ENCODE assay signal across 27 mouse cellular contexts in genomic region chr4:136256696-136257095, GRCm38 (mm10). TPM values are rescaled to one million over a fixed set of nuclear protein-coding genes. Genes with fewer than 3 reads are reported as not detected.
DNase-seq lines count a peak whose midpoint lies in the region; ATAC-seq and TF ChIP-seq lines count a peak whose summit lies in the region.
"Had no signal": no experiment of that assay in that cellular context is flagged by ENCODE, and none has a peak within 500 bp of the region (broad histone marks: within the 10 kb centered on the region; RNA-seq: fewer than 3 reads in every experiment).

No protein-coding gene starts in this region.

- no peaks in the 10 kb centered on the region for H3K9me3 ChIP-seq in liver, embryonic 14.5 days (ENCODE audit: control insufficient read depth, low read length)
- no peaks in the 10 kb centered on the region for H3K9me3 ChIP-seq in liver, embryonic 11.5 days (ENCODE audit: control insufficient read depth, low read length)
- no peaks in the 10 kb centered on the region for H3K9me3 ChIP-seq in neural tube, embryonic 11.5 days (ENCODE audit: control insufficient read depth, low read length)
- no peaks in the 10 kb centered on the region for H3K9me3 ChIP-seq in neural tube, embryonic 15.5 days (replicated peaks)
- H3K9me3 ChIP-seq: embryonic facial prominence, embryonic 12.5 days; embryonic facial prominence, embryonic 15.5 days; forebrain, embryonic 12.5 days; forebrain, embryonic 15.5 days; heart, embryonic 12.5 days; heart, embryonic 15.5 days; hindbrain, embryonic 10.5 days; hindbrain, embryonic 13.5 days had no signal

- H3K36me3 ChIP-seq in liver, embryonic 14.5 days (replicated peaks; ENCODE audit: control insufficient read depth, insufficient read depth, low read depth), result no peaks in the 10 kb centered on the region
- no peaks in the 10 kb centered on the region for H3K36me3 ChIP-seq in liver, embryonic 11.5 days (ENCODE audit: control insufficient read depth, insufficient read depth, low read length)
- no peaks in the 10 kb centered on the region for H3K36me3 ChIP-seq in neural tube, embryonic 11.5 days (ENCODE audit: control insufficient read depth, insufficient read depth, low read length)
- H3K36me3 ChIP-seq in neural tube, embryonic 15.5 days, result no peaks in the 10 kb centered on the region
- H3K36me3 ChIP-seq: embryonic facial prominence, embryonic 12.5 days; embryonic facial prominence, embryonic 15.5 days; forebrain, embryonic 12.5 days; forebrain, embryonic 15.5 days; heart, embryonic 15.5 days; hindbrain, embryonic 10.5 days; hindbrain, embryonic 13.5 days had no signal

- no peak overlapping the region for H3K4me3 ChIP-seq in liver, embryonic 14.5 days (ENCODE audit: insufficient read depth in 1 of 2, low read depth in 2 of 2, low read length in 2 of 2)
- no peak overlapping the region for H3K4me3 ChIP-seq in liver, embryonic 11.5 days (ENCODE audit: low read depth, low read length)
- no peak overlapping the region for H3K4me3 ChIP-seq in neural tube, embryonic 11.5 days (ENCODE audit: low read depth, low read length)
- no peak overlapping the region for H3K4me3 ChIP-seq in neural tube, embryonic 15.5 days (replicated peaks)
- H3K4me3 ChIP-seq: embryonic facial prominence, embryonic 12.5 days; embryonic facial prominence, embryonic 15.5 days; forebrain, embryonic 12.5 days; forebrain, embryonic 15.5 days; heart, embryonic 12.5 days; heart, embryonic 15.5 days; hindbrain, embryonic 10.5 days; hindbrain, embryonic 13.5 days had no signal

- TF ChIP-seq EP300 in liver, embryonic 14.5 days (IDR thresholded peaks at IDR 0.05; ENCODE audit: low read depth), result no peak

- H3K9ac ChIP-seq in liver, embryonic 14.5 days (replicated peaks), result no peak overlapping the region
- no peak overlapping the region for H3K9ac ChIP-seq in liver, embryonic 11.5 days (ENCODE audit: low read depth, low read length)
- no peak overlapping the region for H3K9ac ChIP-seq in neural tube, embryonic 11.5 days (ENCODE audit: low read length)
- no peak overlapping the region for H3K9ac ChIP-seq in neural tube, embryonic 15.5 days (replicated peaks)
- H3K9ac ChIP-seq: embryonic facial prominence, embryonic 12.5 days; embryonic facial prominence, embryonic 15.5 days; forebrain, embryonic 12.5 days; forebrain, embryonic 15.5 days; heart, embryonic 12.5 days; heart, embryonic 15.5 days; hindbrain, embryonic 13.5 days had no signal

- H3K27me3 ChIP-seq in liver, embryonic 14.5 days (ENCODE audit: control insufficient read depth, insufficient read depth, low read length), result peaks cover 3% of the 10 kb centered on the region
- peaks cover 5% of the 10 kb centered on the region for H3K27me3 ChIP-seq in liver, embryonic 11.5 days (replicated peaks; ENCODE audit: control insufficient read depth, insufficient read depth, low read length)
- H3K27me3 ChIP-seq in neural tube, embryonic 11.5 days (ENCODE audit: control insufficient read depth, insufficient read depth, low read length), result no peaks in the 10 kb centered on the region
- H3K27me3 ChIP-seq in neural tube, embryonic 15.5 days (replicated peaks), result no peaks in the 10 kb centered on the region
- H3K27me3 ChIP-seq: embryonic facial prominence, embryonic 15.5 days; forebrain, embryonic 15.5 days; heart, embryonic 12.5 days; heart, embryonic 15.5 days had no signal

- TF ChIP-seq CTCF in liver, embryonic 14.5 days (IDR thresholded peaks at IDR 0.05; ENCODE audit: low read depth), result no peak

- H3K4me2 ChIP-seq in liver, embryonic 14.5 days (ENCODE audit: low read depth), result no peak overlapping the region
- H3K4me2 ChIP-seq in liver, embryonic 11.5 days, result no peak overlapping the region
- H3K4me2 ChIP-seq in neural tube, embryonic 11.5 days (ENCODE audit: low read depth), result no peak overlapping the region
- H3K4me2 ChIP-seq in neural tube, embryonic 15.5 days, result no peak overlapping the region
- H3K4me2 ChIP-seq: embryonic facial prominence, embryonic 12.5 days; embryonic facial prominence, embryonic 15.5 days; forebrain, embryonic 12.5 days; forebrain, embryonic 15.5 days; heart, embryonic 12.5 days; heart, embryonic 15.5 days; hindbrain, embryonic 13.5 days had no signal

- 15% methylated on average over 10 of the region's 10 CpGs for WGBS in liver, embryonic 14.5 days (ENCODE audit: insufficient replicate concordance)
- 29% methylated on average over 10 of the region's 10 CpGs for WGBS in liver, embryonic 11.5 days
- WGBS in neural tube, embryonic 11.5 days, result 75% methylated on average over 10 of the region's 10 CpGs
- 89% methylated on average over 10 of the region's 10 CpGs for WGBS in neural tube, embryonic 15.5 days

- ATAC-seq in liver, embryonic 14.5 days (ENCODE audit: insufficient read depth), result peak; percentile 36
- ATAC-seq in liver, embryonic 11.5 days (replicated peaks; ENCODE audit: low FRiP score), result no peak
- ATAC-seq in neural tube, embryonic 11.5 days (ENCODE audit: insufficient read depth, low FRiP score, low TSS enrichment), result no peak
- ATAC-seq in neural tube, embryonic 15.5 days (ENCODE audit: low FRiP score), result no peak
- peak; percentile 21; the same call in 1 of the 2 replicates for ATAC-seq in megakaryocyte-erythroid progenitor cell, adult 5-6 weeks (replicated peaks; ENCODE audit: low FRiP score, low TSS enrichment, poor library complexity, severe bottlenecking)
- ATAC-seq: forebrain, embryonic 15.5 days; hindbrain, embryonic 16.5 days had no signal

- no peak for DNase-seq in liver, embryonic 14.5 days (ENCODE audit: low read depth in 3 of 3, low spot score in 3 of 3)
- no peak for DNase-seq in liver, embryonic 11.5 days (ENCODE audit: low spot score)
- peak; percentile 5 for DNase-seq in neural tube, embryonic 11.5 days (ENCODE audit: low spot score)
- DNase-seq in MEL-GATA-1-ER (ENCODE audit: extremely low read depth, low read depth), result peak; percentile 67
- DNase-seq in left cerebral cortex, adult 9 months (ENCODE audit: low spot score in 2 of 2), result no peak
- no peak for DNase-seq in layer of hippocampus, postnatal 25 days (ENCODE audit: extremely low spot score in 1 of 2, low spot score in 1 of 2)
- DNase-seq: adrenal gland, adult 2 months; adrenal gland, postnatal 14 days; B cell, adult 2 months; cerebellum, adult 18-20 months; cerebellum, adult 9-10 months; cerebellum, postnatal 14 days; gastrocnemius, postnatal 25 days; heart, adult 18-20 months; heart, postnatal 10 days; heart, postnatal 36 days had no signal

- no peak overlapping the region for H3K27ac ChIP-seq in liver, embryonic 14.5 days
- no peak overlapping the region for H3K27ac ChIP-seq in liver, embryonic 11.5 days (ENCODE audit: low read depth, low read length)
- no peak overlapping the region for H3K27ac ChIP-seq in neural tube, embryonic 11.5 days (ENCODE audit: low read depth, low read length)
- no peak overlapping the region for H3K27ac ChIP-seq in neural tube, embryonic 15.5 days (replicated peaks)
- H3K27ac ChIP-seq: embryonic facial prominence, embryonic 12.5 days; embryonic facial prominence, embryonic 15.5 days; forebrain, embryonic 12.5 days; forebrain, embryonic 15.5 days; heart, embryonic 15.5 days; hindbrain, embryonic 10.5 days; hindbrain, embryonic 13.5 days had no signal

- peaks cover 0 to 5% of the 10 kb centered on the region in 2 experiments; a peak in 1 of 4 replicates for H3K4me1 ChIP-seq in liver, embryonic 14.5 days (replicated peaks; ENCODE audit: control insufficient read depth in 2 of 2, insufficient read depth in 2 of 2, low read length in 1 of 2)
- peaks cover 9% of the 10 kb centered on the region for H3K4me1 ChIP-seq in liver, embryonic 11.5 days (replicated peaks; ENCODE audit: control insufficient read depth, insufficient read depth, low read length)
- H3K4me1 ChIP-seq in neural tube, embryonic 11.5 days (ENCODE audit: control insufficient read depth, insufficient read depth, low read length), result no peaks in the 10 kb centered on the region; the same call in 1 of the 2 replicates
- H3K4me1 ChIP-seq in neural tube, embryonic 15.5 days, result peaks cover 4% of the 10 kb centered on the region; the same call in 1 of the 2 replicates
- H3K4me1 ChIP-seq: embryonic facial prominence, embryonic 12.5 days; embryonic facial prominence, embryonic 15.5 days; hindbrain, embryonic 13.5 days had no signal

RNA-seq across cellular contexts. Expression of gene Tcea3, which starts 9.2 kb away (rescaled TPM):
- 2.3 and 4.8 TPM in 2 replicates for polyA plus RNA-seq in liver, embryonic 14.5 days (2012; rRNA removed)
- polyA plus RNA-seq in liver, embryonic 14.5 days (2014; fragmentation: Nextera tagmentation; extraction: Ambion mirVana), result 12.4 and 15.6 TPM in 2 replicates
- 16.4 and 17.3 TPM in 2 replicates for polyA plus RNA-seq in liver, embryonic 11.5 days (2014; fragmentation: Nextera tagmentation; extraction: Ambion mirVana)
- 6.5 and 7.4 TPM in 2 replicates for polyA plus RNA-seq in neural tube, embryonic 11.5 days (2014; fragmentation: Nextera tagmentation; extraction: Ambion mirVana)
- polyA plus RNA-seq in neural tube, embryonic 15.5 days (2015; fragmentation: Nextera tagmentation; extraction: Ambion mirVana), result 2.2 and 2.5 TPM in 2 replicates
- not detected in 2 replicates for total RNA-seq in megakaryocyte-erythroid progenitor cell, adult 5-6 weeks (2014; fragmentation: Nextera tagmentation)
- total RNA-seq in megakaryocyte-erythroid progenitor cell, adult 5-6 weeks (2017), result not detected in 2 replicates
- total RNA-seq in layer of hippocampus, postnatal 25 days (2021), result under 1 TPM in 1 of 2 experiments, not detected in 1; 0.52 TPM

RNA-seq across cellular contexts. Expression of gene Zfp46, which starts 27.8 kb away (rescaled TPM):
- 2.6 and 2.7 TPM in 2 replicates for polyA plus RNA-seq in liver, embryonic 14.5 days (2012; rRNA removed)
- polyA plus RNA-seq in liver, embryonic 14.5 days (2014; fragmentation: Nextera tagmentation; extraction: Ambion mirVana), result 2.6 and 2.9 TPM in 2 replicates
- polyA plus RNA-seq in liver, embryonic 11.5 days (2014; fragmentation: Nextera tagmentation; extraction: Ambion mirVana), result 10.5 and 11.9 TPM in 2 replicates
- polyA plus RNA-seq in neural tube, embryonic 11.5 days (2014; fragmentation: Nextera tagmentation; extraction: Ambion mirVana), result 34.2 and 34.4 TPM in 2 replicates
- 34.7 and 37.5 TPM in 2 replicates for polyA plus RNA-seq in neural tube, embryonic 15.5 days (2015; fragmentation: Nextera tagmentation; extraction: Ambion mirVana)
- total RNA-seq in megakaryocyte-erythroid progenitor cell, adult 5-6 weeks (2014; fragmentation: Nextera tagmentation), result 7.3 and 9.4 TPM in 2 replicates
- 8.0 and 9.0 TPM in 2 replicates for total RNA-seq in megakaryocyte-erythroid progenitor cell, adult 5-6 weeks (2017)
- total RNA-seq in layer of hippocampus, postnatal 25 days (2021), result 10 to 100 TPM; 48.8 to 62.9 TPM

RNA-seq across cellular contexts. Expression of gene Asap3, which starts 50.5 kb away (rescaled TPM):
- 1.1 and 1.2 TPM in 2 replicates for polyA plus RNA-seq in liver, embryonic 14.5 days (2012; rRNA removed)
- 0.66 and 0.85 TPM in 2 replicates for polyA plus RNA-seq in liver, embryonic 14.5 days (2014; fragmentation: Nextera tagmentation; extraction: Ambion mirVana)
- polyA plus RNA-seq in liver, embryonic 11.5 days (2014; fragmentation: Nextera tagmentation; extraction: Ambion mirVana), result 1.8 and 2.9 TPM in 2 replicates
- 6.9 and 7.5 TPM in 2 replicates for polyA plus RNA-seq in neural tube, embryonic 11.5 days (2014; fragmentation: Nextera tagmentation; extraction: Ambion mirVana)
- 6.6 and 6.7 TPM in 2 replicates for polyA plus RNA-seq in neural tube, embryonic 15.5 days (2015; fragmentation: Nextera tagmentation; extraction: Ambion mirVana)
- not detected in 2 replicates for total RNA-seq in megakaryocyte-erythroid progenitor cell, adult 5-6 weeks (2014; fragmentation: Nextera tagmentation)
- not detected in 2 replicates for total RNA-seq in megakaryocyte-erythroid progenitor cell, adult 5-6 weeks (2017)
- 1 to 10 TPM; 2.7 to 4.3 TPM for total RNA-seq in layer of hippocampus, postnatal 25 days (2021)

RNA-seq across cellular contexts. Expression of gene Hnrnpr, which starts 54.0 kb away (rescaled TPM):
- 21.0 and 41.5 TPM in 2 replicates for polyA plus RNA-seq in liver, embryonic 14.5 days (2012; rRNA removed)
- 40.7 and 48.9 TPM in 2 replicates for polyA plus RNA-seq in liver, embryonic 14.5 days (2014; fragmentation: Nextera tagmentation; extraction: Ambion mirVana)
- polyA plus RNA-seq in liver, embryonic 11.5 days (2014; fragmentation: Nextera tagmentation; extraction: Ambion mirVana), result 99.3 and 101 TPM in 2 replicates
- polyA plus RNA-seq in neural tube, embryonic 11.5 days (2014; fragmentation: Nextera tagmentation; extraction: Ambion mirVana), result 183 and 184 TPM in 2 replicates
- 182 and 188 TPM in 2 replicates for polyA plus RNA-seq in neural tube, embryonic 15.5 days (2015; fragmentation: Nextera tagmentation; extraction: Ambion mirVana)
- 101 and 115 TPM in 2 replicates for total RNA-seq in megakaryocyte-erythroid progenitor cell, adult 5-6 weeks (2014; fragmentation: Nextera tagmentation)
- total RNA-seq in megakaryocyte-erythroid progenitor cell, adult 5-6 weeks (2017), result 218 and 222 TPM in 2 replicates
- total RNA-seq in layer of hippocampus, postnatal 25 days (2021), result 100 to 1,000 TPM in 1 of 2 experiments, 10 to 100 TPM in 1; 87.1 to 103 TPM

Comparison
In these comparisons a context has a peak if more than half of its experiments do, and no peak if none do; other contexts are left out.
1. ATAC-seq: peak in liver, embryonic 14.5 days (single experiment) and megakaryocyte-erythroid progenitor cell, adult 5-6 weeks (single experiment); none in liver, embryonic 11.5 days (single experiment), neural tube, embryonic 11.5 days (single experiment) and neural tube, embryonic 15.5 days (single experiment).
2. DNase-seq: peak in neural tube, embryonic 11.5 days (single experiment) and MEL-GATA-1-ER (single experiment); none in liver, embryonic 14.5 days (0 of 3), liver, embryonic 11.5 days (single experiment), left cerebral cortex, adult 9 months (0 of 2) and layer of hippocampus, postnatal 25 days (0 of 2).